Mouse (Mus musculus): ENCODE measurements around the gene Traf3ip1. TPM values are rescaled to one million over a fixed set of nuclear protein-coding genes. Genes with fewer than 3 reads are reported as not detected.

Gene Traf3ip1
- 3.0 and 3.1 TPM in 2 replicates for polyA plus RNA-seq (2015; fragmentation: Nextera tagmentation; extraction: Ambion mirVana)

GRCm38 (mm10) chr1:91494457-91495140, at the start of gene Traf3ip1:
Gene Traf3ip1 (plus strand): TSS chr1:91494647.

GRCm38 (mm10) chr1:91459059-91459809, 35.2 kb upstream of the Traf3ip1 start, which contains the start of gene Per2:
Gene Per2 (minus strand): TSS chr1:91459324.

GRCm38 (mm10) chr1:91540271-91540826, 45.9 kb downstream of the Traf3ip1 start, which contains the start of gene Asb1:
Gene Asb1 (plus strand): TSS chr1:91540544.

Other genes with a start within 250 kb of the Traf3ip1 start
- gene Ube2f, start 244.3 kb upstream of the Traf3ip1 start, polyA plus RNA-seq (2015; fragmentation: Nextera tagmentation; extraction: Ambion mirVana), result 61.5 and 65.3 TPM in 2 replicates
- gene Scly, start 196.3 kb upstream of the Traf3ip1 start, polyA plus RNA-seq (2015; fragmentation: Nextera tagmentation; extraction: Ambion mirVana), result 19.4 and 20.6 TPM in 2 replicates
- 0.05 TPM in 1 of 2 replicates, not detected in the other for gene Espnl, start 172.6 kb upstream of the Traf3ip1 start, polyA plus RNA-seq (2015; fragmentation: Nextera tagmentation; extraction: Ambion mirVana)
- gene Klhl30, start 143.6 kb upstream of the Traf3ip1 start, polyA plus RNA-seq (2015; fragmentation: Nextera tagmentation; extraction: Ambion mirVana), result 0.30 and 0.41 TPM in 2 replicates
- gene Erfe, start 128.2 kb upstream of the Traf3ip1 start, polyA plus RNA-seq (2015; fragmentation: Nextera tagmentation; extraction: Ambion mirVana), result 0.96 and 2.9 TPM in 2 replicates
- 81.5 and 82.0 TPM in 2 replicates for gene Ilkap, start 95.8 kb upstream of the Traf3ip1 start, polyA plus RNA-seq (2015; fragmentation: Nextera tagmentation; extraction: Ambion mirVana)
- 23.4 and 31.9 TPM in 2 replicates for gene Hes6, start 80.6 kb upstream of the Traf3ip1 start, polyA plus RNA-seq (2015; fragmentation: Nextera tagmentation; extraction: Ambion mirVana)
- gene Per2, start 35.3 kb upstream of the Traf3ip1 start, polyA plus RNA-seq (2015; fragmentation: Nextera tagmentation; extraction: Ambion mirVana), result 1.6 and 1.9 TPM in 2 replicates
- gene Asb1, start 45.9 kb downstream of the Traf3ip1 start, polyA plus RNA-seq (2015; fragmentation: Nextera tagmentation; extraction: Ambion mirVana), result 9.2 and 9.4 TPM in 2 replicates